Mouse (Mus musculus) left cerebral cortex, adult 8-10 months (tissue): ENCODE results near the gene Gabbr2. TPM values are rescaled to one million over a fixed set of nuclear protein-coding genes. Genes with fewer than 3 reads are reported as not detected.

Experiments
- DNase-seq, 2 experiments: peaks; one replicate each; pipeline ENCODE4 v3.0.0; 2022; ENCODE audit warnings: low spot score in 2 of 2
- total RNA-seq, 4 experiments: library from RNA; stranded (reverse); gene quantifications; 2 replicates each; pipeline ENCODE4 v1.2.4; 2022

Gabbr2 gene
- total RNA-seq, 4 experiments from 2014 or later: 198 to 214 (median 210) TPM

DNA sequence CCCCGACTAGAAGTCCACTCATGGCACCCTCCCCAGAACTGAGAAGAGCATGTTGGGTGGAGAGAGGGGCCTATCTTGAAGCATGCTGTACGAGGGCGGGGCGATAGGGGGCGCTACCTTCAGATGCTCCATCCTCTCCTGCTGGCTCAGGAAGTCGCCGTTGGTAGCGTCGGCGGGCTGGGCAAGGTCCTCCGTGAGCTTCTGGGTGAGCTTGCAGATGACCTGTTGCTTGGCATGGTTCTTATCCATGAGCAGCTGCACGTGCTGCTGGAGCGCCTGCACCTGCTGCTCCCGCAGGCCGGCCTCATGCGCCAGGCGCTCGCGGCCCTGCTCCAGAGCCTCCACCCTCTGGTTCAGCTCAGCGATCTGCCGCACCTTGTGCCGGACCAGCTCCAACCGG, 371.3 kb downstream of the Gabbr2 start:
- DNase-seq: no peak

DNA sequence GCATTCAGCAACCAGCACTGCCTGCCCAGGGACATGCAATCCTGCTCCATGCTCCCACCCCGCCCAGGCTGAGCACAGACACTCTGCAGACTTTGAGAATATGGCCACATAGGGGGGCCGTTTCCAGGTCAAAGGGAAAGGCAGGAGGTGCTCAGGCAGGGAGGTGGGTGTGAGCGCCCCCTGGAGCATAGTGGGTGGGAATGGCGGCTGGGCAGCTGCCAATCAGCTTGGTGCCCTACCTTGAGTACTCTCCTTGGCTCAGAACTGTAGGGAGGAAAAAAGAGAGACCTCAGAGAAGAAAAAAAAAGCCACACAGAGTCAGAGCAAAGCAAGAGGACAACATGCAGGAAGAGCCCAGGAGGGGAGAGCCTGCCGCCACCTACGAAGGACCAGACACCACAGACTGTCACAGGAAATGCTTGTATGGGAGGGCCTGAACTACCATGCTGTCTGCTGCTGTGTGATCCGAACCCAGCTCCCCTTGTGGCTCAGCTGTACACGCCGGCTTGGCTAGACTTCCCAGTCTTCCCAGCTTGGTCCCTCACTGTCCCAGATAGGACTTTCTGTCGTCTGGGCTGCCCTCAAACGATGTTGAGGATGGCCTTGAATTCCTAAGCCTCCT, 373.4 kb downstream of the Gabbr2 start:
- no peak for DNase-seq

DNA sequence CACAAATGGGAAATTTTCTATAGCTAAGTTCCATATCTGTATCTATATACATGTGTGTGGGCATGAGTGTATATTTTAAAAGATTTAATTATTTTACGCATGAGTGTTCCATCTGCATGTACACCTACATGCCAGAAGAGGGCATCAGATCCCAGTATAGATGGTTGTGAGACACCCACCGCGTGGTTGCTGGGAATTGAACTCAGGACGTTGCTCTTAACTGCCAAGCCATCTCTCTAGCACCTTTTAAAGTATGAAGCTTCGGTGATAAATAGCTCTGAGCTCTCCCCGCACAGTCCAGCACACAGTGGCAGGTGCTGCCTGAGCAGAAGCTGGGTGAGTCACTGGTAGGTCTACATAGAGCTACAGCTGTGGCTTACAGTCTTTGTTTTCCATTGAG, 374.3 kb downstream of the Gabbr2 start:
- no peak for DNase-seq

DNA sequence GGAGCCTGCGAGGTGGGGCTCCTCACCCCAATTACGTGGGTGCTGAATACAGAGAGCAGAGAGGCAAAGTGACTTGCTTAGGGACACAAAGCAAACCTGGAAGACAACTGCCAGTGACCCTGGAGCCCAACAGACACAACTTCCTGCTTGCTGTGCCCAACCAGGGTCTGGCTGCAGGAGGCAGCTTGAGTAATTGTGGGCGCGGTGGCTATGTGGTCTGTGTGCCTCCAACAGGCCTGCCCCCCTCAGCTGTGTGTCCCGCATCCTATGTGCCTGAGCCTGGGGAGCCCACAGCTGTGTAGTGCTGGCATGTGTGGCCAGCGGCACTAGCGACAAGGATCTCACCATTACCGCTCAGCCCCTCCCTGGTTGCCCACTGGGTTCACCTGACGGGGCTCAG, 377.0 kb downstream of the Gabbr2 start:
- DNase-seq: no peak

DNA sequence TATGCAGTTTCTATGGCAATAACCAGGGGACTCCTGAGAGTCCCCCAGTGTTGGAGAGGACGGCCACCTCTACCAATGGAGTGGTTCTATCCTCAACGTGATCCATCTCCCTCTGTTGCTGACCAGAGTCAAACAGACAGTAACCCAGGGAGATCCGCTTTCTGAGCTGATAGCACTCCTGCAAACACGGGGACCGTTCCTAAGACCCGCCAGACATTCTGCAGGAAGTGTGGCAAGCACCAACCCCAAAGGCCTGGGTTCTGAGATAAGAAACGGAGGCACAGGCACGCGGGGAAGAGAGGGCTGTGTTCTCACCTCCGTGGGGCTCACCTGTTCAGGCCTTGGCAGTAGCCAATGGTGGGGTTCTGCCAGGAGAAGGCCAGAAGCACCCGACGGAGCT, 378.1 kb downstream of the Gabbr2 start:
- no peak for DNase-seq

Other genes with a start within 250 kb of the Gabbr2 start
- 10 to 100 TPM; 17.8 to 21.7 (median 19.7) TPM for gene Anks6, start 65.6 kb upstream of the Gabbr2 start, total RNA-seq
- 1 to 10 TPM in 2 of 4 experiments, under 1 TPM in 2; 0.78 to 1.5 (median 1.0) TPM for gene Galnt12, start 100.0 kb upstream of the Gabbr2 start, total RNA-seq
- gene Col15a1, start 216.3 kb upstream of the Gabbr2 start, total RNA-seq: 10 to 100 TPM in 1 of 4 experiments, 1 to 10 TPM in 3; 3.8 to 13.3 (median 5.9) TPM